Mouse (Mus musculus) testis, adult 2 months (tissue): ENCODE measurements around the gene Mtcl1.

Experiments used
- CTCF ChIP-seq: fragments of 200-500 bp; IDR thresholded peaks from 2 replicates; pipeline ENCODE4 v1.5.1; 2012; ENCODE audit warnings: low read depth, mild to moderate bottlenecking, inconsistent platforms, low read length, moderate library complexity; ENCODE audit not compliant: control insufficient read depth, insufficient read depth, insufficient replicate concordance
- POLR2A ChIP-seq: fragments of 200-500 bp; IDR thresholded peaks from 2 replicates; pipeline ENCODE4 v1.6.1; 2012; ENCODE audit warnings: low read depth, mild to moderate bottlenecking, inconsistent platforms, low read length, moderate library complexity; ENCODE audit not compliant: control insufficient read depth

DNA sequence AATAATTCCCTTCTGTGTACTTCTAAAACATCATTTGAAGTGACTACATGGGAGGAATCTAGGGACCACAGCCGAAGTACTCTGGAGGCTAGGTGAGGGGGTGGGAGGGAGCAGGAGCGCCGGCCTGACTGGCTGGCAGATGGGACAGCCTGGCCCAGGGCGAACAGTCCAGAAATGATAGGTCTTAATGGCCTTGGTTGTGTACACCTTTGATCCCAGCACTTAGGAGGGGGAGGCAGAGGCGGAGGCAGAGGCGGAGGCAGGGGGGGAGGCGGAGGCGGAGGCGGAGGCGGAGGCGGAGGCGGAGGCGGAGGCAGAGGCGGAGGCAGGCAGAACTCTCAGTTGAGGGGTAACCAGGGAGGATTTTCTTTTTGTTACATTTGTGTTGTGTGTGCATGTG, 49.0 kb upstream of the Mtcl1 start:
- TF ChIP-seq CTCF (no peak), POLR2A (no peak)
